Mouse (Mus musculus) MEL (cell line): ENCODE results near the gene Ccdc71l.

Experiments
- EP300 ChIP-seq, 2 experiments: IDR thresholded peaks; 2 replicates each; pipeline ENCODE4 v1.6.1; 2011; ENCODE audit warnings: improper control_type of control experiment in 2 of 2, low read length in 2 of 2, low read depth in 1 of 2, mild to moderate bottlenecking in 1 of 2
- ZC3H11A ChIP-seq: IDR thresholded peaks from 2 replicates; pipeline ENCODE4 v1.6.1; 2012; ENCODE audit warnings: low read depth, mild to moderate bottlenecking, inconsistent platforms, low read length, improper control_type of control experiment

GRCm38 (mm10) chr12:32343487-32343886, 35.0 kb upstream of the Ccdc71l start:
- TF ChIP-seq ZC3H11A, result no peak
- TF ChIP-seq EP300 (IDR thresholded peaks at IDR 0.05; ENCODE audit: low read depth in 1 of 2, low read length in 2 of 2), result no peak
